Mouse (Mus musculus) lung, adult 18-20 months (tissue): ENCODE results near the gene Gm27027.
A peak's percentile ranks its signal among the peaks of the same experiment; 100 is the strongest.

Experiments used
- DNase-seq, 2 experiments: peaks; one replicate each; pipeline ENCODE4 v3.0.0; 2022; ENCODE audit warnings: mixed read lengths in 2 of 2

Gene Gm27027

DNA sequence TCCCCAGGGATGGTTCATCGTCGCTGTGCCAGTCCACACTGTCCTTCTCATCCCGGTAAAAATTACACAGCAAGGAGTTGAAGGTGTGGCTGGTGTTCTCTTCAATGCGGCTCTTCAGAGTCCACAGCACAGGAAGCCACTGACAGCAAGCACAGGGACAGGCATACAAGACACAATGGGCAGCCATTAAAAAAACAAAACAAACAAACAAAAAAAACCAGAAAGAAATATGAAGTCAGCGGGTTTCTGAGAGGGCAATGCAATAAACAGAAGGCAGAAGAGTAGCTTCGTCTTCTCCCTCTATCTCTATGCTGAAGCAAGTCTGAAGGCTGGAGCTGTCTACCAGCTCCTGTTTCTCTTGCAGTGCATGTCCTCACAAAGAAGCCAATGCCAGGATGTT lies at the start of gene Gm27027:
Gene Gm27027 (minus strand): TSS at position 101 of the 400 bp plus-strand sequence.
- DNase-seq, result no peak

DNA sequence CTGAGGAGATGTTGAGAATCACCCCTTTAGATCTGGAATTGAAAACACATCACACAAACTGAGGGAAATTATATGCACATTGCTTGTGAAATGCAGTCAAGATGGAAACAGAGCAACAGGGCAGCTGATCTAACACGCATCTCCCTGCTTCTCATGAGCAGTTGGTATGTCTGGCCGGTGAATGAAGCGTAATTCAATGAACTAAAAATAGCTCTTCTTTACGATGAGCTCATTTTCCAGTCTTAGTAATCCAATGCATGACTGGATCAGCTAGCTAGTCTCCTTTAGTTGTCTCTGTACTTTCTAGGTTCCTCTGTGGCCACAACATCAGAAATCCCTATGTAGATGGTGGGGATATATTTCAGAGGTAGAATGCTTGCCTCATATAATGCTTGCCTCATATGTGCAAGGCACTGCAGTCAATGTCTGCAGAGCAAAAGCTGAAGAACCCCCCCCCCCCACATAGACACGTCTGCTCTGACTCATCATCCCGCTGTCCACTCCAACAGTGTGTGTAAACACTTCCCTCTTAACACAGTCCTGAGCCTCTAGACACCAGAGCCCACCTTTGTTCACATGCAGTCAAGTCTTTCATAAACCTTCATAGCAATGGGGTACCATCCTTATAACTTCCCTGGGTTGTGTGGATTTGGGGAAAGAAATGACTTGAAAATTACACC lies 49.4 kb upstream of the Gm27027 start:
- no peak for DNase-seq

DNA sequence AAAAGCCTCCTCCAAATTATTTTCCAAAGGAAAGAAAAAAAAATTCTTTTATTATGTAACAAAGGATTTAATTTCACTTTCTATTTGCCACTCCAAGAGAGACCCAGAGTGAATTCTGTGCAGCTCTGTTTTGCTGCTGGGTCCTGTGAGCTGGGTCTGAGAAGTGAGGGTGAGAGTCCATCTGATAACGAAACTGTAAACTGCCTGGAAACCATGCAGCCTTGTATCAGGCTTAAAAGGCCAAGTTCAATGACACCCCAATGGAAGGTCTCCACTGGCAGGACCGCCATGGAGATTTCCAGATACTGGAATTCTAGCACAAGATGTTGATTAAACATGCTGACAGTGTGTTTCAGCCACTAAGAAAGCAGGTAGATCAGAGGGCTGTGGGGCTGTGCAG lies 48.0 kb upstream of the Gm27027 start:
- DNase-seq, result no peak

DNA sequence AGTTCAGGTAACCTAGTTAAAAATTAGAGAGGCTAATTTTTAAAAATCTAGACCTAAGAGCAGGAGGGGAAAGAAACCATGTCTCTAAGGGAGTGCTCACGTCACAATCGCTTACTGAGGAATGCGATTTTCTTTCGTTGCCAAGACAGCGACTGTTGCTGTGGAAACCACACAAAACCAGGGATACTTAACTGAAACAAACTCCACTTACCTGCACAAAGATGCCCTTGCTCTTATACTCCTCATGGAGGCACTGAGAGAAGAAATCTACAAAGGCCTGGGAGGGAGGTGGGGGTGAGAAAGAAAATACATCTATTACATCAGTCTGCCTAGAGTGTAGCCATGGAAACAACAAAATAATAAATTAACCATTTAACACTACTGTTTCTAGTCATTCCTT lies 47.5 kb upstream of the Gm27027 start:
- DNase-seq, result peak in 1 of 2 experiments; percentile 7

DNA sequence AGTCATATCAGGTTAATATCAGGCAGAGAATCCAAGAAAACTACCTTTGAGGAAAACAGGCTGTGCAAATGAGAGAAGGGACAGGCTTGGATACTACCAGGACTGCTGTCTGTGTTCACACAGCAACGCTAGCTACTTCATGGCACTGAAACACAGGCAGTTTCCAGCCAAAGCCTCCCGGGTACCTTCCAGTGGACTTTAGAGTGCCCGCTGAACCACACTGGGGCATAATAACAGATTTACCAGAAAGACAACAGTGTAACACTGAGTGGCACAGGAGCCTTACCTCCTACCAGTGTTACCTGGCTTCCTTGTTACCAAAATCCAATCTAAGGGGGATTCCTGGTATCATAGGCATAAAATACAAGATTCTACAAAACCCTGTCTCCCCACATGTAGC lies 46.3 kb upstream of the Gm27027 start:
- DNase-seq, result no peak

DNA sequence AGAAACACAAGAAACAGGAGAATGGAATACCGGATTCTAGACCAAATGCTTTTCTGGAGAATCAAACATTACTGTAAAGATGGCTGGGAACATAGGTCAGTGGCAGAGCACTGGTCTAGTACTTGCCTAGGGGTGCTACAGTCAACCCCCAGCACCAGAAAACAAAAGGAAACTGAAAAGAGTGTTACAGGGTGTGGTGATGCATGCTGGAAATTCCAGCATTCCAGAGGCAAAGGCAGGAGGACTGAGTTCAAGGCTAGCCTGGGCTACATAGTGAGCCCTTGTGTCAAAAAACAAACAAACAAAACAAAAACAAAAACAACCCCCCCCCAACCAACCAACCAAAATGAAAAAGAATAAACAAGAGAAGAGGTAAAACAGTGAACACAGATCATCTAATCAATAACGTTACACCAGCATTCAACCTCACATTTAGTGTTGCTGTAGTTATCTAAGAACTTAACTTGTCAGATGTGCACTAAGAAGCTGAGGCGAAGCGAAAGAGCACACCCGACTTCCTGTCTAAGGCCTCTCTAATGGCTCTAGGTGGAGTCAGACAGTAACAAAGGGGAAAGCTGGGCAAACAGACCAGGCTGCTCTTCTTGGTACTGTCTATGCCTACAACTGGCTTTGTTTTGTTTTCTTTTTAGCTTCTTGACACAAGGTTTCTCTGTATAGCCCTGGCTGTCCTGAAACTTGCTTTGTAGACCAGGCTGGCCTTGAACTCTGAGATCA lies 44.4 kb upstream of the Gm27027 start:
- no peak for DNase-seq

DNA sequence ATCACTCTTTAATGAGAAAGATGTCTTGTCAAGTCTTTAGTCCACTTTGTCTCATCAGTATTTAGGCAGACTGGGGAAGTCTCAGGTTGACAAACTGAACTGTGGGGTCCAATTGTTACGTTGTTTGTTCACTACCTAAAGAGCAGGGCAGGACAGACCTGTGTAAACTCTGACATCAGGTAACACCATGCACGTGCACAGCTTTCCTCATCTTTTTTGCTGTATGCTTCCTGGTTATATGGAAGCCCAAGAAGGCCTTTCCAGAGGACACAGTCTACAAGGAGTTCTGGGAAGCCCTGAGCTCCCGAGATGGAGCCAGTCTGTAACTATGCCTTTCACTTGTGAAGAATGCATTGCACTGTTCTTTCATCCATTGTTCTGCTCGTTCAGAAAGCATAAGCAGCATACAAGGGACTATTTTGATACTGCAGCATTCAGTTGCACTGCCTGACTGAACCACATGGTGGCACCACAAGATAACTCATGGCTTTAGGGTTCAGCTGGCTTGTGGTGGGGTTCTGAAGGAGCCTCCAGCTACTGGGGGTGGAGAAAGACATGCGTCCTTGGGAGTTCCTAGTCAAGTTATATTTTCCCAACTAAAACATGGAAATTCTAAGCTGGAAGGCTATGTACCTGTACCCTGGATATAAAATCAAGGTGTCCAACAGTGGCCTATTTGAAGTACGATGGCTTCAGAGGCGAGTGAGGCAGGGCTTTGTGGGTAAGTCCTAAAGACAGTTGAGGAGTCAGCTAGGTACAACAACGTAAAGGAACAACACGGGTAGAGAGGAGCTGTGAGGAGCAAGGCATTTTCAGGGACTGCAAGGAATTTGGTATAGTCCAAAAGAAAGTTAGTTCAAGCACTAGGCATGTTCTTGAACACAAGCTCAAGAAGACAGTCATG lies 39.5 kb upstream of the Gm27027 start:
- peak; percentile 33 to 42 for DNase-seq

DNA sequence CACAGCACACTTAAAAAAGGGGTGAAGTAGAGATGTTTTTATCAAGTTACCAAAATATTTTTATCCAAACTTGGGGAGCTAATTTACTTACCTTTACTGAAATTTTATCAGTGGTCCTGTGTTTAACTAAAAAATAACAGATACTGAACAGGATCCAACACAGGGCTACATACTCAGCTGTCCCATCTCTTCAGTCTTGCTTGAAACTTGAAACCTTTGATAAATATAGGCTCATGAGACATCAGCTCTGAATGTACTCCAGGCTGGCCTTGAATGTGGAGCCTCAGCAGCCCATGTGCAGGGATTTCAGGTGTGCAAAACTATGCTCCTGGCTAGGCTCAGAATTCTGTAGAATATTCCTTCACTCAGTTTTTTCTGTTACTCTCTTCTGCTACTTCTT lies 34.4 kb upstream of the Gm27027 start:
- DNase-seq, result no peak

DNA sequence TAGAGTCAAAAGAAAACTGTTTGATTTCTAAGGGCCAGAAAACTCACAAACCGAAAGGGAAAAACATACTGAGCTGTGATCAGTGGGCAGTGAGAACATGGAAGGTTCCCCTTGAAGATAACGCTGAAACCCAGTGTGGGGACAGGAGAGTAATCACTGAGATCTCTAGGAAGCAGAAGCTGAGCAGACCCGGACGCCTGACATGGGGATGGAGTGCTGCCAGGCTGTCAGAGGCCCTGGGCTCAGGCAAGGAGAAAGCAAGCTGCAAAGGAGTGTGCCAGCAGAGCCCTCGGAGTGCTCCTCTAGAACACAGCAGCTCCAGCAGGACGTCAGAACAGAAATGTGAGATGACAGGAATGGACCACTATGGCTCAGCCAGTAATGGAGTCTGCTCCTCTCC lies 28.5 kb upstream of the Gm27027 start:
- DNase-seq, result no peak

DNA sequence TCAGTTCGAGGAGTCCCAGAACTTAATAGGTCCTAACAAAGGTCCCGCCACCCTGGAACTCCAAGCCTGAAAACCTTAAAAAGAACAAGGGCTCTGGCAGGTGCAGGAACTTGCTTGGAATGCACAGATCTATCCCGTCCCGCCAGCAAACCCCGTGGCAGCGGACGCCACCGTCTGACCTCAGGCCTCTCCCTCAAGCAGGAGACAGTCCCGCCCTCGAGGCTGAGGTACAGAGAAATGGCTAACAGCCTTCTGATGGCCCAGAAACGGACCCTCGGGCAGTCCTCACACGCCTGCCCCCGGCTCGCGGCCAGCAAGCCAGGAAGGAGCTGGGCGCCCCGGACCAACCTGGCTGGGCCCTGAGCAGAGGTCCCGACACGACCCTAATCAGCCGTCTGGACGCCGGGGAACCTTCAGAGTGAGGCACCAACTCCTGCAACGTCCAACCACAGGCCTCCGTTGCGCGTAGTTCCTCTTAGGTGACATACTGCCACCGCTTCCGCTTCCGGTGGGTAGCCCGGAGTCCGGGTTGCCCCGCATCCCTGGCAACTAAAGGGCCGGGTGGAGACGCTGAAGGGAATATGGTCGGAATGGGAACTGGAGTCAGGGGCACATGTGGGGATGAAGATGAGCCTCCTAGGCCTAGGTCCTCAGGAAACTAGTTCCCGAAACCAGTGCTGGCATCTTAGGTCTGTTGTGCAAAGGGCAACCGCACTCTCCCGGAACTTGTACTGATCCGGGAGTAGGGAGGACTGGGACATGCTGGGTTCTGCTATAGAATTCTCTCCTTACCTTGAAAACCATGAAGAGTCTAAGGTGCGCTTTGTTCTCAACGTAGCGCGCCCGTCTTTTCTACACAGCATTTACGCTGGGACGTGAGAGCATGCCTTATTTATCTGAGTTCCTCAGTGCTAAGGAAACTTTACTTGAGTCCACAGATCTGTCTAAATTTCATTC lies 14.5 kb upstream of the Gm27027 start, which contains the start of gene Alkbh3:
Gene Alkbh3 (minus strand): TSS at position 473 of the 957 bp plus-strand sequence.
- DNase-seq, result peak; percentile 90 to 91

DNA sequence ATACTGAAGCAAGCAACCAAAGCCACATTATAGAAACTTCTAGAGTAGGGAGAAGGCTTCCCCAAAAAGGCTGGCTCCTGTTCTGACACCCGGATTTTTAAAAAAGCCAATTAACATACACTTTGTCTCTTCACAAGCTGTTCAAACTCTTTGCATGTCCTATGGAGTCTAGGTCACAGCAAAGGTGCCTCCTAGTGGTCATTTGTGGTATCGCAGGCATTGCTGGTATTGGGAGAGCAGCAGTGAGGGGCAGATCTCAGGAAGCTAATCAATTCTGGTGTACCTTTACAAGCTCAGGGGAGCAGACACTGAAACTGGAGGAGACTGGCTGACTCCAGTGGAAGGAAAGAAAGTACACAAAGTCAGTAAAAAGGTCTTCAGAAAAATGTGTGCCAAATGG lies 6.2 kb upstream of the Gm27027 start:
- peak; percentile 77 to 81 for DNase-seq

DNA sequence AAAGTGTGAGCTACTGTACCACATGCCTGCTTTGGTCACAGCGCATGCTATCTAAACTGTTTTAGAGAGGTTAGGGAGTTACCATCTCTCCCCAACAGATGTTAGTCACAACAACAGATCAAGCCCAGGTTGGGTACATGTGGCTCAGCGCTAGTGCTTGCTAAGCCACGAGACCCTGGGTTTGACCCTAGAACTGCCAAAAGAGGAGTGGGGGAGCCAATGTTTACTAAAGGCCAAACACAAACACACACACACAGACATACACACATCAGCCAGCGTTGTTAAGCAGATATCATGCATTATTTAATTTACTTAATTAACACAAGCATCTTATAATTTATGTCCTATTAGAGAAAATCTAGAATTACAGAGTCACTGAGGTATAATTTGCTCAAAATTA lies 5.8 kb upstream of the Gm27027 start:
- DNase-seq, result no peak

DNA sequence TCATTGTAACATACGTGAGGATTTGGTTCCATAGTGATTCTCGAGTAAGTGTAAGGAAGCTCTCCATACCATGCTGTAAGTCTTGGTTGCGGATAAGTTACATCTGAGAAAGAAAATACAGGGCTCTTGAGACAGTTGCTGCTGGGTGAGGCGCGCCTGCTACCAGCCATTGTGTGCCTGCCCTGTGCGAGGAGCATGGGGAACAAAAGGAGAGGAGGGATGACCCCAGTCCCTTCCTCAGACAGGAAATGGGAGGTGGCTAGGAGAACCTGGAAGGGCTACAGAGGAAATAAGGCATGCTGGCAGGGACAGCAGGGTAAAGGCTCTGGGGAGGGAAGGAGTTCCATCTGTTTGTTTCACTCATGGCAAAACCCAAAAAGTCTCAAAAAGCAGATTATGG lies 5.3 kb upstream of the Gm27027 start:
- DNase-seq, result peak in 1 of 2 experiments; percentile 17

DNA sequence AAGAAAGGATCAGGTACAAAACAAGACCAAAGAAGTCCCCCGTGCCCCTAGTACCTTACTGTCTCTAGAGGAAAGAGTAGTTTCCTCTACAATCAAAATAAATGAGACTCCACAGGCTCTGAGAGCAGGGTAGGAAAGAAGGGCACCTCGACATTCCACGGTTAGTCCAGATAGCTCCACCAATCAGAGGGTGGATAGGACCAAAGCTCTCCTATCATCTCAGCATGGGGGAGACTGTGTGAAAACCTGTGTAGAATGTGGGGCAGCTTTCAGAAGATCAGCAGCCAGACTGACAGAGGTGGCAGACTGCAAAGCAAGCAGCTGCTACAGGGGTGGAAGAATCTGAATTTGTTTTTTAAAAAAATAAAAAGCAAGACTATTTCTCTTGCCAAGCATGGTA lies 3.3 kb downstream of the Gm27027 start:
- no peak for DNase-seq

DNA sequence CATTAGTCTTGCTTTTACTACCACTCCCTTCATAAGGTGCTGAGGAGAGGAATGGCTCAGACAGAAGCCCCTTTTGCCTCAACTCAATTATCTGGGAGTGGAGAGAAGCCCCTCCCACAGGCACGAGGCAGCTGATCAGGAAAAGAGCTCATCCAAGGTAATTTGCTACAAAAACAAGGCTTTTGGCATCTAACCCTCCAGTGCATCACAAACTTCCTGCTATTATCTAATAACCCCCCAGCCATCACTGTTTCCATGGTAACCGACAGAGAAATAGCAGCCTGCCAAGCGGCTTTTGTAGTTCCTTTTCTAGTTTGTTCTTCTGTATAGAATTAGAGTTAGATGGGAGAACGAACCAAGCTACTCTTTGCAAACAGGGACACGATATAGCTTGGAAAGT lies 3.9 kb downstream of the Gm27027 start:
- no peak for DNase-seq

DNA sequence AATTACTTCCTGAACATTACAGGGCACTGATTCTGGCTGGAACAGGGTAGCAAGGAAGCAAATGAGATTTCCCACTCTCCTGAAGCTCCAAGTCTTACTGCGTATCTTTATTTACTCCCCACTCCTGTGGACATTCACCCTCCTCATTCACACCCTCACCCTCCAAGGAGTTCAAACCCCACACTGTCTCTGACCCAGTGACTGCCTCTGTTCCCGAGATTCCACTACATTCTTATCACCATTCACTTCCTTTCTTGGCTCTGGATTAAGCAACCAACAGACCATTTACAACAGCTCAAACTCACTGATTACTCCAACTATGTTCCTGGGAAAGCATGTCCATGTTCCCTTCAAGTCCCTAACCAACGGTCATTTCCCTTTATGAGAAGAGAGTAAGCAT lies 4.8 kb downstream of the Gm27027 start:
- DNase-seq, result no peak

DNA sequence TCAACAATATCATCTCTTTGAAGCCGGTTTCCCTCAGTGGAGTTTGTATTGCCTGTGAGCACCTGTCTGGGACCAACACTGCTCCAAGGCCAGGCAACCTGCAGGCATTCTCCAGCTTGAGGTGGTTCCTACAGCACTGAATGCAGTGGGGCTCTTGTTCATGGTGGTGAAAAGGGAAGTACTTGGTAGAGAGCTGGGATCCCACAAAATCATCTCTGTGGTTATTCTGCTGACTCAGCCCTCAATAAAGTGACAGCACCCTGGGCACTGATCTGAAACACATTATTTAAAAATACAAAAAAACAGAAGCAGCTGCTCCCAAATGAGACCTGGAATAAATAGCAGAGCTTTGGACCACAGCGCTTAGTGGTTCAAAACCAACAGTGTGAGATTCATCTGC lies 7.7 kb downstream of the Gm27027 start:
- DNase-seq, result no peak

DNA sequence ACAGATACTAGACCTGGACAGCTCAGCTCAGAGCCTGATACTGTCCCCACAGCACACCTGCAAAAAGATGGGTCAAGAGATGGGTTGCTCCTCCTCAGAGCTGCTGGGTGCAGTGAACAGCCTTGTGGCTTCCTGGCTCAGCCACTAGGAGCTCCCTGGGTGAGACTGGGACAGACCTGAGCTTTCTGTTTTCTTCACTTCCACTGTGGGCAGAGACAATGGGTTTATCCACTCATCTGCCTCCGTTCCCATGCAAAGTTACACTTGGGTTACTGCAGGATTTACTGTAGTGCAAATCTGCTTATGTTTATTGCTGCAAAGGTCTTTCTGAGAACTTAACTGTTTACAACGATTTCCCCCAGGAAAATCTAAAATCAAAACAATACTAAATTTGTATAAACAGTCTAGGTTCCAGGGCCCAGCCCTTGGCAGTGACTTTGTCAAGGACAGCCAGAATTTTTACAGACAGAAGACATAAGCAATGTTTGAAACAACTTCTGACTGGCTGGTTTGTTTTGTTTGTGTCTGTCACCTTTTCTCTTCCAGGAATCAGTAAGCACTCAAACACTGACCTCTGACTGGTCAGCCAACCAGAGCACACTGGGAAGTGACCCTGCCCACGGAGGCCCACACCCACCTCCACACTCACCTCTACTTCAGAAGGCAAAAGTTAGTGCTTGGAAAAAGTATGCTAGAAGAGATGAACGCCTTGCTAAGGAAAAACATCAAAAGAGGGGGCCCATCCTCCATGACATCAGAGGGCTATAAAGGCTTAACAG lies 13.5 kb downstream of the Gm27027 start:
- DNase-seq, result peak; percentile 45 to 71

DNA sequence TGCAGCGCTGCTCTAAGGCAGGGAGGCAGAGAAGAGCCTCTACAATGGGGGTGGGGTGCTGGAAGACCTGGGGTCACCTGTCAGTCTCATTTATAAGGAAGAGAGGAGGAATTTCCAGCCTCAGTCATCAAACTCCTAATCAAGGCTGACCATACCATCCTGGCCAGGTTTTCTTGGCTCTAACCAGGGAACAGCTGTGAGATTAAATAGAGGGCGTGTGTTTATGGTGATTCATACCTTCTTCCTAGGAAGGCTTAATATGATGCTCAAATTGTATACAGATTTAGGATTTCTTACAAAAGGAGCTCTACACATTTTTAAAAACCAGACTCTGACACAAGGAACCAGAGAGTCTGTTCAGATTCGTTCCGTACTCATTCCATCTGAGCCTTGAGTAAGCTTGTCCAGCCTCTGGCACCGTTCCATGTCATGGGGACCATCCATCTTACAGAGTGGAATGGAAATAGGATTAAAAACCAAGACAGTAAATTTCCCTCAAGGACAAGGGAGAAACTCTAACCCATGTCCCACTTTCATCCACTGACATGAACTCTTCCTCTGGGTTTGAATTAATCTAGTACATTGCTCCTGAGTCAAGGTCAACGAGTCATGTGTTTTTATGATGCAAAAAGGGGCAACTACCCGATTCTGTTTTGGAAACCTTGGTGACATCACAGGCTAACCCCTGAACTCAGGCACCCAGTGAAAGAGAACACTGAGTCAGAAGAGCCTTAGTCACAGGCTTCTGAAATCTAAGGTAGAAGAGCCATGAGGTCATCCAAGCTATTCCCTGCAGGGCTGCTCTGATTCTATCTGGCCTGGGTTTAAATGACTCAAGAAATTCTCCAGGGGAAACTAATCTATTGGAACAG lies 16.7 kb downstream of the Gm27027 start:
- DNase-seq, result peak in 1 of 2 experiments; percentile 16
